Mouse (Mus musculus) MEL (cell line): Measurements from ENCODE around the gene Gm20388. TPM values are rescaled to one million over a fixed set of nuclear protein-coding genes. Genes with fewer than 3 reads are reported as not detected.

Experiments
- DNase-seq: peaks from one replicate; pipeline ENCODE4 v3.0.0; 2011; ENCODE audit warnings: low read depth, low spot score
- H3K27ac ChIP-seq: 2 replicates; pipeline ENCODE4 v1.5.1; 2012; ENCODE audit warnings: low read depth, mild to moderate bottlenecking, control low read depth, low read length, moderate library complexity; ENCODE audit not compliant: control insufficient read depth
- H3K27me3 ChIP-seq, 2 experiments: fragments of 150-350 bp in 1 of 2; sonication (generic) in 1 of 2; 2 replicates each; pipeline ENCODE4 v1.6.1; 2012; ENCODE audit warnings: low read length in 2 of 2, mild to moderate bottlenecking in 2 of 2, improper control_type of control experiment in 1 of 2, moderate library complexity in 1 of 2; ENCODE audit not compliant: insufficient read depth in 2 of 2, control insufficient read depth in 1 of 2
- H3K36me3 ChIP-seq, 2 experiments: 2 replicates each; pipeline ENCODE4 v1.6.1; 2012 to 2014; ENCODE audit warnings: low read length in 2 of 2, improper control_type of control experiment in 1 of 2, inconsistent platforms in 1 of 2, mild to moderate bottlenecking in 1 of 2; ENCODE audit not compliant: insufficient read depth in 2 of 2, control insufficient read depth in 1 of 2
- H3K4me1 ChIP-seq, 2 experiments: fragments of 150-350 bp in 1 of 2; sonication (generic) in 1 of 2; 2 replicates each; pipeline ENCODE4 v1.6.1; 2012; ENCODE audit warnings: low read length in 2 of 2, improper control_type of control experiment in 1 of 2, mild to moderate bottlenecking in 1 of 2; ENCODE audit not compliant: insufficient read depth in 2 of 2, control insufficient read depth in 1 of 2
- H3K4me3 ChIP-seq, 2 experiments: fragments of 150-350 bp in 1 of 2; sonication (generic) in 1 of 2; 2 replicates each; pipeline ENCODE4 v1.5.1; 2012; ENCODE audit warnings: low read depth in 2 of 2, low read length in 2 of 2, mild to moderate bottlenecking in 2 of 2, moderate library complexity in 2 of 2, control low read depth in 1 of 2, improper control_type of control experiment in 1 of 2; ENCODE audit not compliant: control insufficient read depth in 1 of 2, insufficient read depth in 1 of 2
- H3K79me2 ChIP-seq: 2 replicates; pipeline ENCODE4 v1.6.1; 2012; ENCODE audit warnings: mild to moderate bottlenecking, low read length, moderate library complexity; ENCODE audit not compliant: control insufficient read depth, poor library complexity, insufficient read depth
- H3K9ac ChIP-seq: 2 replicates; pipeline ENCODE4 v1.6.1; 2012; ENCODE audit warnings: low read depth, mild to moderate bottlenecking, control low read depth, low read length, moderate library complexity; ENCODE audit not compliant: control insufficient read depth, poor library complexity, severe bottlenecking
- H3K9me3 ChIP-seq: fragments of 150-350 bp; sonication (generic); replicated peaks from 2 replicates; pipeline ENCODE4 v1.6.1; 2012; ENCODE audit warnings: mild to moderate bottlenecking, low read length, improper control_type of control experiment, moderate library complexity; ENCODE audit not compliant: insufficient read depth
- BHLHE40 ChIP-seq: IDR thresholded peaks from 2 replicates; pipeline ENCODE4 v1.6.1; 2012; ENCODE audit warnings: low read depth, mild to moderate bottlenecking, inconsistent platforms, low read length, improper control_type of control experiment, borderline replicate concordance
- CHD1 ChIP-seq: IDR thresholded peaks from 2 replicates; pipeline ENCODE4 v1.6.1; 2012; ENCODE audit warnings: low read depth, mild to moderate bottlenecking, inconsistent platforms, low read length, improper control_type of control experiment
- ELF1 ChIP-seq: IDR thresholded peaks from 2 replicates; pipeline ENCODE4 v1.6.1; 2014; ENCODE audit warnings: low read depth, mild to moderate bottlenecking, inconsistent platforms, low read length, improper control_type of control experiment, moderate library complexity
- ETS1 ChIP-seq: IDR thresholded peaks from 2 replicates; pipeline ENCODE4 v1.6.1; 2012; ENCODE audit warnings: low read depth, mild to moderate bottlenecking, inconsistent platforms, low read length, improper control_type of control experiment, moderate library complexity
- GABPA ChIP-seq: IDR thresholded peaks from 2 replicates; pipeline ENCODE4 v1.6.1; 2012; ENCODE audit warnings: low read depth, mild to moderate bottlenecking, inconsistent platforms, low read length, improper control_type of control experiment, moderate library complexity
- GATA1 ChIP-seq: IDR thresholded peaks from 2 replicates; pipeline ENCODE4 v1.6.1; 2011; ENCODE audit warnings: low read depth, low read length, improper control_type of control experiment
- KAT2A ChIP-seq: conservative IDR thresholded peaks from 2 replicates; pipeline ENCODE4 v1.6.1; 2012; ENCODE audit warnings: low read depth, low read length, improper control_type of control experiment, inconsistent platforms
- MAFK ChIP-seq: IDR thresholded peaks from 2 replicates; pipeline ENCODE4 v1.6.1; 2011; ENCODE audit warnings: low read depth, mild to moderate bottlenecking, low read length, improper control_type of control experiment, borderline replicate concordance
- MAX ChIP-seq: IDR thresholded peaks from 2 replicates; pipeline ENCODE4 v1.6.1; 2011; ENCODE audit warnings: low read length, improper control_type of control experiment
- MXI1 ChIP-seq: IDR thresholded peaks from 2 replicates; pipeline ENCODE4 v1.6.1; 2011; ENCODE audit warnings: mild to moderate bottlenecking, low read depth, low read length, improper control_type of control experiment
- MYB ChIP-seq: IDR thresholded peaks from 2 replicates; pipeline ENCODE4 v1.6.1; 2011; ENCODE audit warnings: mild to moderate bottlenecking, low read depth, low read length, improper control_type of control experiment
- NRF1 ChIP-seq: IDR thresholded peaks from 2 replicates; pipeline ENCODE4 v1.6.1; 2014; ENCODE audit warnings: low read depth, mild to moderate bottlenecking, inconsistent platforms, low read length, improper control_type of control experiment, moderate library complexity; ENCODE audit not compliant: poor library complexity, insufficient read depth, severe bottlenecking
- POLR2A ChIP-seq, 2 experiments: IDR thresholded peaks; 2 replicates each; pipeline ENCODE4 v1.6.1; 2011 to 2012; ENCODE audit warnings: low read length in 2 of 2, mild to moderate bottlenecking in 2 of 2, control low read depth in 1 of 2, improper control_type of control experiment in 1 of 2, low read depth in 1 of 2, moderate library complexity in 1 of 2; ENCODE audit not compliant: control insufficient read depth in 1 of 2, insufficient read depth in 1 of 2, poor library complexity in 1 of 2
- POLR2AphosphoS2 ChIP-seq: IDR thresholded peaks from 2 replicates; pipeline ENCODE4 v1.6.1; 2011; ENCODE audit warnings: low read length, improper control_type of control experiment
- POLR2AphosphoS5 ChIP-seq: IDR thresholded peaks from 2 replicates; pipeline ENCODE4 v1.6.1; 2012; ENCODE audit warnings: low read depth, borderline replicate concordance, mild to moderate bottlenecking, inconsistent platforms, low read length, moderate library complexity, mixed read lengths
- RAD21 ChIP-seq: IDR thresholded peaks from 2 replicates; pipeline ENCODE4 v1.6.1; 2011; ENCODE audit warnings: mild to moderate bottlenecking, low read depth, low read length, improper control_type of control experiment
- SIN3A ChIP-seq: IDR thresholded peaks from 2 replicates; pipeline ENCODE4 v1.6.1; 2012; ENCODE audit warnings: low read length, improper control_type of control experiment, inconsistent platforms
- SMC3 ChIP-seq: IDR thresholded peaks from 2 replicates; pipeline ENCODE4 v1.6.1; 2011; ENCODE audit warnings: low read depth, low read length, improper control_type of control experiment
- TAL1 ChIP-seq: IDR thresholded peaks from 2 replicates; pipeline ENCODE4 v1.6.1; 2012; ENCODE audit warnings: mild to moderate bottlenecking, inconsistent platforms, low read length, moderate library complexity, mixed read lengths
- TBP ChIP-seq: IDR thresholded peaks from 2 replicates; pipeline ENCODE4 v1.8.0; 2011; ENCODE audit warnings: low read depth, low read length, improper control_type of control experiment
- TCF12 ChIP-seq: IDR thresholded peaks from 2 replicates; pipeline ENCODE4 v1.6.1; 2014; ENCODE audit warnings: low read depth, mild to moderate bottlenecking, inconsistent platforms, low read length, improper control_type of control experiment, moderate library complexity
- UBTF ChIP-seq: IDR thresholded peaks from 2 replicates; pipeline ENCODE4 v1.6.1; 2012; ENCODE audit warnings: low read depth, mild to moderate bottlenecking, inconsistent platforms, low read length, improper control_type of control experiment, moderate library complexity, borderline replicate concordance; ENCODE audit not compliant: insufficient read depth
- USF1 ChIP-seq: IDR thresholded peaks from 2 replicates; pipeline ENCODE4 v1.6.1; 2014; ENCODE audit warnings: low read depth, mild to moderate bottlenecking, inconsistent platforms, low read length, improper control_type of control experiment, moderate library complexity
- ZC3H11A ChIP-seq: IDR thresholded peaks from 2 replicates; pipeline ENCODE4 v1.6.1; 2012; ENCODE audit warnings: low read depth, mild to moderate bottlenecking, inconsistent platforms, low read length, improper control_type of control experiment
- ZKSCAN1 ChIP-seq: IDR thresholded peaks from 2 replicates; pipeline ENCODE4 v1.6.1; 2012; ENCODE audit warnings: low read depth, mild to moderate bottlenecking, inconsistent platforms, low read length, improper control_type of control experiment, moderate library complexity
- ZMIZ1 ChIP-seq: IDR thresholded peaks from 2 replicates; pipeline ENCODE4 v1.6.1; 2012; ENCODE audit warnings: low read depth, mild to moderate bottlenecking, inconsistent platforms, low read length, improper control_type of control experiment, moderate library complexity
- polyA plus RNA-seq, 2 experiments: library from polyadenylated mRNA; stranded (reverse) in 1 of 2; unstranded in 1 of 2; fragments of >175 nt in 1 of 2; fragments of >200 nt in 1 of 2; gene quantifications; 2 replicates each; pipeline versions ENCODE4 v1.2.1 to v1.2.4; 2012; ENCODE audit warnings: low replicate concordance in 2 of 2, low read depth in 1 of 2; ENCODE audit not compliant: insufficient read length in 2 of 2, insufficient read depth in 1 of 2, missing spikeins in 1 of 2
- total RNA-seq: library from RNA; depleted of rRNA; stranded (reverse); fragments of 300-350 nt; gene quantifications from 2 replicates; pipeline ENCODE4 v1.2.3, GENCODE M21; 2012

Gm20388 gene
- total and polyA plus RNA-seq, 3 experiments, result 11.1 to 17.8 TPM; not detected in 1

- H3K4me1 ChIP-seq, result peaks cover 25 to 90% of the 10 kb centered on the region in 2 experiments
- H3K79me2 ChIP-seq, result peaks cover 97% of the 10 kb centered on the region
- TF ChIP-seq SMC3 (no peak), POLR2AphosphoS5 (peak; percentile 4; the same call in 1 of the 2 replicates), TBP (peak; percentile 55; the same call in 1 of the 2 replicates), MAFK (no peak), TAL1 (peak; percentile 36; the same call in 1 of the 2 replicates), POLR2A (IDR thresholded peaks at IDR 0.05; ENCODE audit: control insufficient read depth in 1 of 2, insufficient read depth in 1 of 2, low read depth in 1 of 2, low read length in 2 of 2, poor library complexity in 1 of 2) (peak in 1 of 2 experiments; percentile 47; a peak in 2 of 4 replicates)
- TF ChIP-seq, all 39 proteins: peak for 4
- Histone ChIP-seq H3K4me3 (no peak overlapping the region), H3K9me3 (no peaks in the 10 kb centered on the region), H3K27me3 (no peaks in the 10 kb centered on the region), H3K36me3 (peaks cover 26 to 93% of the 10 kb centered on the region in 2 experiments), H3K9ac (peak overlapping the region; percentile 11; the same call in 1 of the 2 replicates), H3K27ac (peak overlapping the region; percentile 64)
- peak; percentile 87 for DNase-seq
Observed at GRCm38 (mm10) chr8:122689315-122689714, 2778.7 kb downstream of the Gm20388 start.

- Histone ChIP-seq H3K27me3 (no peaks in the 10 kb centered on the region), H3K9me3 (no peaks in the 10 kb centered on the region), H3K36me3 (peaks cover 18 to 95% of the 10 kb centered on the region in 2 experiments), H3K27ac (0 out of 2 replicates have a peak overlapping the region, but pooled peaks have one; percentile 3), H3K4me3 (no peak overlapping the region), H3K79me2 (peaks cover 98% of the 10 kb centered on the region), H3K4me1 (peaks cover 31 to 95% of the 10 kb centered on the region in 2 experiments), H3K9ac (no peak overlapping the region)
- peak in 1 of 2 experiments; percentile 18; a peak in 1 of 4 replicates for TF ChIP-seq POLR2A (IDR thresholded peaks at IDR 0.05; ENCODE audit: control insufficient read depth in 1 of 2, insufficient read depth in 1 of 2, low read depth in 1 of 2, low read length in 2 of 2, poor library complexity in 1 of 2)
- TF ChIP-seq MXI1, result no peak
- no peak for TF ChIP-seq NRF1
- TF ChIP-seq GATA1, result no peak
- TF ChIP-seq BHLHE40, result no peak
- TF ChIP-seq KAT2A, result no peak
- TF ChIP-seq UBTF, result no peak
- no peak for TF ChIP-seq SMC3
- peak; percentile 45 for DNase-seq
Observed at GRCm38 (mm10) chr8:122691018-122691417, 2780.4 kb downstream of the Gm20388 start.

GRCm38 (mm10) chr8:122692152-122692551 is 2781.5 kb downstream of the Gm20388 start:
- TF ChIP-seq ELF1 (no peak), ZKSCAN1 (no peak), RAD21 (no peak), GABPA (no peak), POLR2AphosphoS2 (no peak), MAX (no peak), TCF12 (no peak), POLR2A (IDR thresholded peaks at IDR 0.05; ENCODE audit: control insufficient read depth in 1 of 2, insufficient read depth in 1 of 2, low read depth in 1 of 2, low read length in 2 of 2, poor library complexity in 1 of 2) (no peak), USF1 (no peak), NRF1 (no peak), MYB (no peak), ZC3H11A (no peak), ZMIZ1 (no peak), ETS1 (no peak), SIN3A (no peak), CHD1 (no peak)
- TF ChIP-seq, all 39 proteins: peak for 0
- no peak for DNase-seq
- Histone ChIP-seq H3K9ac (peak overlapping the region; percentile 7; the same call in 1 of the 2 replicates), H3K27ac (peak overlapping the region; percentile 52), H3K36me3 (peaks cover 17 to 84% of the 10 kb centered on the region in 2 experiments), H3K79me2 (peaks cover 99% of the 10 kb centered on the region), H3K4me3 (no peak overlapping the region), H3K27me3 (no peaks in the 10 kb centered on the region), H3K9me3 (no peaks in the 10 kb centered on the region), H3K4me1 (peaks cover 28 to 90% of the 10 kb centered on the region in 2 experiments)
